25 mouse cellular contexts compared by ENCODE assay signal in genomic region chr9:34239531-34239930, GRCm38 (mm10).
"Had no signal": no experiment of that assay in that cellular context is flagged by ENCODE, and none has a peak within 500 bp of the region (broad histone marks: within the 10 kb centered on the region; RNA-seq: fewer than 3 reads in every experiment).

No protein-coding gene starts in this region.

- H3K27me3 ChIP-seq: limb, embryonic 12.5 days; limb, embryonic 15.5 days; liver, embryonic 15.5 days; lung, embryonic 15.5 days; megakaryocyte, embryonic 14.5 days; midbrain, embryonic 13.5 days; neural tube, embryonic 12.5 days; neural tube, embryonic 15.5 days; stomach, embryonic 15.5 days had no signal

- DNase-seq: kidney, adult 18-20 months; kidney, adult 9 months; kidney, postnatal 14 days; kidney, postnatal 4 days; layer of hippocampus, adult 9-11 months; lung, adult 18-20 months; lung, postnatal 10 days; lung, postnatal 36 days; right cerebral cortex, adult 18-20 months; right cerebral cortex, postnatal 14 days; right cerebral cortex, postnatal 4 days; spleen, adult 18-20 months; thymus, postnatal 25 days had no signal

- H3K9ac ChIP-seq: limb, embryonic 12.5 days; limb, embryonic 15.5 days; liver, embryonic 15.5 days; lung, embryonic 15.5 days; midbrain, embryonic 13.5 days; neural tube, embryonic 12.5 days; neural tube, embryonic 15.5 days; stomach, embryonic 15.5 days had no signal

- H3K27ac ChIP-seq: layer of hippocampus, adult 2 months; limb, embryonic 12.5 days; limb, embryonic 15.5 days; liver, embryonic 15.5 days; lung, embryonic 15.5 days; midbrain, embryonic 10.5 days; midbrain, embryonic 13.5 days; neural tube, embryonic 12.5 days; neural tube, embryonic 15.5 days; stomach, embryonic 15.5 days had no signal

- ATAC-seq: midbrain, embryonic 13.5 days had no signal

- H3K4me3 ChIP-seq: layer of hippocampus, adult 2 months; limb, embryonic 12.5 days; limb, embryonic 15.5 days; liver, embryonic 15.5 days; lung, embryonic 15.5 days; megakaryocyte, embryonic 14.5 days; midbrain, embryonic 10.5 days; midbrain, embryonic 13.5 days; neural tube, embryonic 12.5 days; neural tube, embryonic 15.5 days; stomach, embryonic 15.5 days had no signal

- H3K4me1 ChIP-seq: limb, embryonic 15.5 days; liver, embryonic 15.5 days; lung, embryonic 15.5 days; megakaryocyte, embryonic 14.5 days; midbrain, embryonic 13.5 days; neural tube, embryonic 12.5 days; neural tube, embryonic 15.5 days; stomach, embryonic 15.5 days had no signal

- H3K4me2 ChIP-seq: limb, embryonic 12.5 days; limb, embryonic 15.5 days; liver, embryonic 11.5 days; liver, embryonic 15.5 days; lung, embryonic 15.5 days; midbrain, embryonic 13.5 days; neural tube, embryonic 12.5 days; neural tube, embryonic 15.5 days; stomach, embryonic 15.5 days had no signal

- H3K9me3 ChIP-seq: limb, embryonic 12.5 days; limb, embryonic 15.5 days; liver, embryonic 15.5 days; lung, embryonic 15.5 days; midbrain, embryonic 10.5 days; midbrain, embryonic 13.5 days; neural tube, embryonic 12.5 days; neural tube, embryonic 15.5 days; stomach, embryonic 15.5 days had no signal

- H3K36me3 ChIP-seq: limb, embryonic 12.5 days; limb, embryonic 15.5 days; liver, embryonic 15.5 days; lung, embryonic 15.5 days; midbrain, embryonic 10.5 days; midbrain, embryonic 13.5 days; neural tube, embryonic 12.5 days; neural tube, embryonic 15.5 days; stomach, embryonic 15.5 days had no signal
